Mouse (Mus musculus) midbrain, embryonic 12.5 days (tissue): ENCODE data around the gene Hadhb. TPM values are rescaled to one million over a fixed set of nuclear protein-coding genes. Genes with fewer than 3 reads are reported as not detected.

Experiments
- ATAC-seq: fragments of 200-750 bp; cut with Nextera tagmentation; 2 replicates; pipeline ENCODE4 v1.8.0; 2017; ENCODE audit warnings: low read depth, moderate TSS enrichment, moderate library complexity; ENCODE audit not compliant: low FRiP score
- H3K27ac ChIP-seq: fragments of 300-500 bp; sonication (generic); replicated peaks from 2 replicates; pipeline ENCODE4 v1.5.1; 2016; ENCODE audit warnings: mild to moderate bottlenecking
- H3K27me3 ChIP-seq: fragments of 300-500 bp; sonication (generic); 2 replicates; pipeline ENCODE4 v1.6.1; 2016; ENCODE audit warnings: mild to moderate bottlenecking
- H3K36me3 ChIP-seq: fragments of 300-500 bp; sonication (generic); 2 replicates; pipeline ENCODE4 v1.6.1; 2016
- H3K4me1 ChIP-seq: fragments of 300-500 bp; sonication (generic); 2 replicates; pipeline ENCODE4 v1.6.1; 2016
- H3K4me2 ChIP-seq: fragments of 300-500 bp; sonication (generic); replicated peaks from 2 replicates; pipeline ENCODE4 v1.6.1; 2016; ENCODE audit warnings: mild to moderate bottlenecking, moderate library complexity
- H3K4me3 ChIP-seq: fragments of 300-500 bp; sonication (generic); 2 replicates; pipeline ENCODE4 v1.5.1; 2016; ENCODE audit warnings: mild to moderate bottlenecking
- H3K9ac ChIP-seq: fragments of 300-500 bp; sonication (generic); replicated peaks from 2 replicates; pipeline ENCODE4 v1.6.1; 2016; ENCODE audit warnings: mild to moderate bottlenecking, moderate library complexity
- H3K9me3 ChIP-seq: fragments of 300-500 bp; sonication (generic); 2 replicates; pipeline ENCODE4 v1.6.1; 2016; ENCODE audit warnings: mild to moderate bottlenecking
- WGBS: fragments of 180-500 bp; shearing (Covaris S2); methylation state at CpG from one replicate; pipeline ENCODE4 v1.1.7; 2016; 5-methylcytosine and 5-hydroxymethylcytosine counted together
- microRNA counts: library from miRNA; unstranded; fragments of <30 nt; microRNA quantifications from one replicate; lab custom pipeline; 2017
- microRNA-seq: library from miRNA; unstranded; fragments of <30 nt; microRNA quantifications from one replicate; pipeline ENCODE4, GENCODE M21; 2017
- polyA plus RNA-seq: library from polyadenylated mRNA; unstranded; fragments of >200 nt; fragmentation: Nextera tagmentation; extraction: Ambion mirVana; gene quantifications from 2 replicates; pipeline ENCODE4 v1.2.1, GENCODE M21; 2016

Hadhb gene
- polyA plus RNA-seq, 1 experiment from 2014 or later: 81.3 TPM

GRCm38 (mm10) chr5:30220666-30221065 lies 65.6 kb downstream of the Hadhb start:
- no peaks in the 10 kb centered on the region for H3K27me3 ChIP-seq
- no peaks in the 10 kb centered on the region for H3K4me1 ChIP-seq
- H3K4me2 ChIP-seq: no peak overlapping the region
- no peak for ATAC-seq
- WGBS: 89% methylated on average over 8 of the region's 8 CpGs
- no peak overlapping the region for H3K9ac ChIP-seq
- H3K9me3 ChIP-seq: no peaks in the 10 kb centered on the region
- H3K27ac ChIP-seq: no peak overlapping the region
- H3K4me3 ChIP-seq: no peak overlapping the region
- H3K36me3 ChIP-seq: 0 out of 2 replicates have a peak, but pooled peaks cover 6% of the 10 kb centered on the region

GRCm38 (mm10) chr5:30222681-30223080 lies 67.6 kb downstream of the Hadhb start:
- 98% methylated on average over 8 of the region's 8 CpGs for WGBS
- Histone ChIP-seq H3K4me2 (no peak overlapping the region), H3K4me1 (no peaks in the 10 kb centered on the region), H3K27ac (no peak overlapping the region), H3K36me3 (0 out of 2 replicates have a peak, but pooled peaks cover 6% of the 10 kb centered on the region), H3K4me3 (no peak overlapping the region), H3K27me3 (no peaks in the 10 kb centered on the region), H3K9me3 (no peaks in the 10 kb centered on the region), H3K9ac (no peak overlapping the region)
- ATAC-seq: no peak

GRCm38 (mm10) chr5:30230901-30231300 lies 75.9 kb downstream of the Hadhb start:
- Histone ChIP-seq H3K9me3 (no peaks in the 10 kb centered on the region), H3K4me2 (no peak overlapping the region), H3K27ac (no peak overlapping the region), H3K4me1 (peaks cover 23% of the 10 kb centered on the region), H3K27me3 (no peaks in the 10 kb centered on the region), H3K9ac (no peak overlapping the region), H3K36me3 (peaks cover 9% of the 10 kb centered on the region), H3K4me3 (no peak overlapping the region)
- 81% methylated on average over 4 of the region's 4 CpGs for WGBS
- no peak for ATAC-seq

GRCm38 (mm10) chr5:30231891-30232270 lies 76.8 kb downstream of the Hadhb start:
- Histone ChIP-seq H3K4me1 (peaks cover 23% of the 10 kb centered on the region), H3K27ac (peak overlapping the region; percentile 74), H3K36me3 (peaks cover 9% of the 10 kb centered on the region), H3K4me3 (peak overlapping the region; percentile 83), H3K27me3 (no peaks in the 10 kb centered on the region), H3K4me2 (peak overlapping the region; percentile 70), H3K9ac (peak overlapping the region; percentile 60), H3K9me3 (no peaks in the 10 kb centered on the region)
- 49% methylated on average over 16 of the region's 16 CpGs for WGBS
- no peak for ATAC-seq

GRCm38 (mm10) chr5:30232271-30232971 lies 77.4 kb downstream of the Hadhb start, which contains the start of gene Selenoi:
Selenoi (plus strand) TSS chr5:30232581.
- Histone ChIP-seq H3K27ac (peak within 1 kb of the TSS; percentile 88), H3K9me3 (no peaks in the 10 kb centered on the region), H3K4me3 (peak within 1 kb of the TSS; percentile 83), H3K36me3 (peaks cover 9% of the 10 kb centered on the region), H3K9ac (peak within 1 kb of the TSS; percentile 84), H3K4me1 (peaks cover 23% of the 10 kb centered on the region), H3K27me3 (no peaks in the 10 kb centered on the region), H3K4me2 (peak within 1 kb of the TSS; percentile 70)
- under 1% methylated on average over 71 of the region's 71 CpGs for WGBS
- ATAC-seq: peak; percentile 100

- WGBS: 4% methylated on average over 15 of the region's 15 CpGs
- H3K4me1 ChIP-seq: peaks cover 23% of the 10 kb centered on the region
- peak overlapping the region; percentile 83 for H3K4me3 ChIP-seq
- peaks cover 9% of the 10 kb centered on the region for H3K36me3 ChIP-seq
- ATAC-seq: no peak
- no peaks in the 10 kb centered on the region for H3K9me3 ChIP-seq
- H3K27ac ChIP-seq: peak overlapping the region; percentile 88
- H3K9ac ChIP-seq: peak overlapping the region; percentile 84
- no peaks in the 10 kb centered on the region for H3K27me3 ChIP-seq
- peak overlapping the region; percentile 70 for H3K4me2 ChIP-seq
Measured at GRCm38 (mm10) chr5:30233042-30233441, 78.0 kb downstream of the Hadhb start.

- 78% methylated on average over 8 of the region's 8 CpGs for WGBS
Measured at GRCm38 (mm10) chr5:30233979-30234378, 78.9 kb downstream of the Hadhb start.

More at GRCm38 (mm10) chr5:30233979-30234378, 78.9 kb downstream of the Hadhb start:
- H3K36me3 ChIP-seq: peaks cover 9% of the 10 kb centered on the region
- no peaks in the 10 kb centered on the region for H3K9me3 ChIP-seq
- H3K27ac ChIP-seq: no peak overlapping the region
- H3K4me1 ChIP-seq: peaks cover 23% of the 10 kb centered on the region
- peak overlapping the region; percentile 84; the same call in 1 of the 2 replicates for H3K9ac ChIP-seq
- peak overlapping the region; percentile 70 for H3K4me2 ChIP-seq
- H3K27me3 ChIP-seq: no peaks in the 10 kb centered on the region
- ATAC-seq: no peak
- H3K4me3 ChIP-seq: peak overlapping the region; percentile 83; the same call in 1 of the 2 replicates

MicroRNAs encoded within 50 kb of the gene (microRNA counts, 519-probe panel; counts per million panel counts)
- microRNA mmu-miR-1960 (lab: Ali Mortazavi, UCI): 4,772 counts per million, percentile 39 among the panel's probes with 10 or more counts

Small RNA genes lying within 50 kb of the gene (microRNA-seq; reads per million reads assigned to microRNA genes)
- 0.70 reads per million for gene Mir1960

Other genes with a start within 250 kb of the Hadhb start
- gene Il6, start 142.1 kb upstream of the Hadhb start, polyA plus RNA-seq: 0.14 TPM in 1 of 2 replicates, not detected in the other
- gene Tyms, start 81.6 kb upstream of the Hadhb start, polyA plus RNA-seq: 182 and 188 TPM in 2 replicates
- 24.9 and 26.9 TPM in 2 replicates for gene Garem2, start 50.1 kb upstream of the Hadhb start, polyA plus RNA-seq
- gene 3110082J24Rik, start 49.2 kb upstream of the Hadhb start, polyA plus RNA-seq: 7.2 and 7.6 TPM in 2 replicates
- gene Hadha, start 86 bp upstream of the Hadhb start, polyA plus RNA-seq: 96.0 and 101 TPM in 2 replicates
- not detected in 2 replicates for gene Adgrf3, start 50.5 kb downstream of the Hadhb start, polyA plus RNA-seq
- 23.0 and 23.3 TPM in 2 replicates for gene Selenoi, start 77.3 kb downstream of the Hadhb start, polyA plus RNA-seq
- 0.84 and 1.3 TPM in 2 replicates for gene Drc1, start 126.1 kb downstream of the Hadhb start, polyA plus RNA-seq